Mouse (Mus musculus) embryo, embryonic 11 days (tissue): ENCODE results near the gene Sgpp1.
"Not testable (repeated sequence)": the region's sequence is repeated elsewhere in the genome, so short reads cannot be mapped to it uniquely, and the experiment has no call there.

Experiments
- DNase-seq: peaks from one replicate; pipeline ENCODE4 v3.0.0-alpha.2; 2015

The Sgpp1 gene

GRCm38 (mm10) chr12:75684026-75684425 lies 51.5 kb downstream of the Sgpp1 start:
- DNase-seq, result not testable (repeated sequence)

- DNase-seq, result no peak
Measured at GRCm38 (mm10) chr12:75683598-75683997, 51.9 kb downstream of the Sgpp1 start.

GRCm38 (mm10) chr12:75682842-75683241 lies 52.7 kb downstream of the Sgpp1 start:
- no peak for DNase-seq

- no peak for DNase-seq
Measured at GRCm38 (mm10) chr12:75681101-75681500, 54.4 kb downstream of the Sgpp1 start.

- no peak for DNase-seq
Measured at GRCm38 (mm10) chr12:75678393-75678792, 57.1 kb downstream of the Sgpp1 start.

GRCm38 (mm10) chr12:75672630-75673029 lies 62.9 kb downstream of the Sgpp1 start:
- no peak for DNase-seq

- no peak for DNase-seq
Measured at GRCm38 (mm10) chr12:75671759-75672315, 63.7 kb downstream of the Sgpp1 start.

GRCm38 (mm10) chr12:75670611-75671010 lies 64.9 kb downstream of the Sgpp1 start:
- no peak for DNase-seq

GRCm38 (mm10) chr12:75669258-75670106 lies 66.0 kb downstream of the Sgpp1 start, which contains the start of gene Wdr89:
Wdr89 (minus strand) TSS chr12:75669537.
- peak; percentile 100 for DNase-seq

GRCm38 (mm10) chr12:75668916-75669257 lies 66.6 kb downstream of the Sgpp1 start:
- no peak for DNase-seq

GRCm38 (mm10) chr12:75668221-75668620 lies 67.3 kb downstream of the Sgpp1 start:
- no peak for DNase-seq

- DNase-seq, result no peak
Measured at GRCm38 (mm10) chr12:75666939-75667338, 68.6 kb downstream of the Sgpp1 start.

GRCm38 (mm10) chr12:75664516-75664810 lies 71.1 kb downstream of the Sgpp1 start:
- peak; percentile 15 for DNase-seq
